Mouse (Mus musculus) embryonic facial prominence, embryonic 13.5 days (tissue): Measurements from ENCODE around the gene Fam178b. TPM values are rescaled to one million over a fixed set of nuclear protein-coding genes. Genes with fewer than 3 reads are reported as not detected.
A peak's percentile ranks its signal among the peaks of the same experiment; 100 is the strongest.
"Not testable (repeated sequence)": the region's sequence is repeated elsewhere in the genome, so short reads cannot be mapped to it uniquely, and the experiment has no call there.

Experiments used
- ATAC-seq: fragments of 200-750 bp; cut with Nextera tagmentation; 2 replicates; pipeline ENCODE4 v1.8.0; 2017; ENCODE audit warnings: low read depth; ENCODE audit not compliant: insufficient number of reproducible peaks, insufficient read depth, low FRiP score, low TSS enrichment
- H3K27ac ChIP-seq: fragments of 300-500 bp; sonication (generic); 2 replicates; pipeline ENCODE4 v1.5.1; 2015; ENCODE audit warnings: moderate library complexity, mild to moderate bottlenecking, inconsistent platforms
- H3K27me3 ChIP-seq: fragments of 300-500 bp; sonication (generic); 2 replicates; pipeline ENCODE4 v1.6.1; 2015; ENCODE audit warnings: mild to moderate bottlenecking, inconsistent platforms
- H3K36me3 ChIP-seq: fragments of 300-500 bp; sonication (generic); 2 replicates; pipeline ENCODE4 v1.6.1; 2015; ENCODE audit warnings: mild to moderate bottlenecking, inconsistent platforms
- H3K4me1 ChIP-seq: fragments of 300-500 bp; sonication (generic); 2 replicates; pipeline ENCODE4 v1.6.1; 2015; ENCODE audit warnings: inconsistent platforms
- H3K4me2 ChIP-seq: fragments of 300-500 bp; sonication (generic); 2 replicates; pipeline ENCODE4 v1.6.1; 2015; ENCODE audit warnings: moderate library complexity, mild to moderate bottlenecking, inconsistent platforms
- H3K4me3 ChIP-seq: fragments of 300-500 bp; sonication (generic); 2 replicates; pipeline ENCODE4 v1.5.1; 2015; ENCODE audit warnings: mild to moderate bottlenecking, inconsistent platforms
- H3K9ac ChIP-seq: fragments of 300-500 bp; sonication (generic); 2 replicates; pipeline ENCODE4 v1.6.1; 2015; ENCODE audit warnings: mild to moderate bottlenecking, inconsistent platforms
- H3K9me3 ChIP-seq: fragments of 300-500 bp; sonication (generic); 2 replicates; pipeline ENCODE4 v1.6.1; 2016; ENCODE audit warnings: inconsistent platforms
- WGBS: fragments of 180-500 bp; shearing (Covaris S2); methylation state at CpG from one replicate; pipeline ENCODE4 v1.1.7; 2015; ENCODE audit warnings: mixed read lengths; 5-methylcytosine and 5-hydroxymethylcytosine counted together
- polyA plus RNA-seq: library from polyadenylated mRNA; unstranded; fragments of >200 nt; fragmentation: Nextera tagmentation; extraction: Ambion mirVana; gene quantifications from 2 replicates; pipeline ENCODE4 v1.2.1, GENCODE M21; 2015

The Fam178b gene
- polyA plus RNA-seq, 1 experiment from 2014 or later = 0.81 TPM

GRCm38 (mm10) chr1:36670256-36670655 is 12.7 kb downstream of the Fam178b start:
- WGBS = 66% methylated on average over 4 of the region's 4 CpGs

GRCm38 (mm10) chr1:36668007-36668406 is 15.0 kb downstream of the Fam178b start:
- H3K36me3 ChIP-seq, H3K4me3 ChIP-seq, H3K9me3 ChIP-seq, H3K27me3 ChIP-seq, H3K4me2 ChIP-seq, H3K27ac ChIP-seq, H3K4me1 ChIP-seq, ATAC-seq, H3K9ac ChIP-seq: not testable (repeated sequence)
- WGBS = 74% methylated on average over 4 of the region's 4 CpGs

More at GRCm38 (mm10) chr1:36670256-36670655, 12.7 kb downstream of the Fam178b start:
- no peak overlapping the region for H3K4me2 ChIP-seq
- no peak overlapping the region for H3K27ac ChIP-seq
- peaks cover 6% of the 10 kb centered on the region for H3K4me1 ChIP-seq
- H3K9me3 ChIP-seq = no peaks in the 10 kb centered on the region
- ATAC-seq = no peak
- H3K9ac ChIP-seq = no peak overlapping the region
- H3K4me3 ChIP-seq = no peak overlapping the region
- H3K36me3 ChIP-seq = no peaks in the 10 kb centered on the region
- no peaks in the 10 kb centered on the region for H3K27me3 ChIP-seq

DNA sequence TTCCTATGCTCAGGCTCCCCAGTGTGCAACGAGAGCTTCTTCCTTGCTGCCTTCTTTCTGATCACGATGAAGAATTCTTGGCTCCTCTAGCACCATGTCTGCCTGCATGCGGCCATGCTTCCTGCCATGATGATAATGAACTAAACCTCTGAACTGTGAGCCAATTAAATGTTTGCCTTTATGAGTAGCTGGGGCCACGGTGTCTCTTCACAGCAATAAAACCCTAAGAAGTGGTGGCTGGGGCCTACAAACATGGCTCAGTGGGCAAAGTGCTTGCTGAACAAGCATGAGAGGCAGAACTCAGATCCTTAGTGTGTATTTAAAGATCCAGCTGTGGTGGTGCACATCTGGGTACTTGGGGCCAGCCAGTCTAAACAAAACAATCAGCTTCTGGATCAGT is 17.0 kb downstream of the Fam178b start:
- H3K4me1 ChIP-seq = no peaks in the 10 kb centered on the region
- no peaks in the 10 kb centered on the region for H3K9me3 ChIP-seq
- H3K4me3 ChIP-seq = no peak overlapping the region
- no peak overlapping the region for H3K9ac ChIP-seq
- no peak overlapping the region for H3K4me2 ChIP-seq
- WGBS = 75% methylated on average over 4 of the region's 4 CpGs
- no peak overlapping the region for H3K27ac ChIP-seq
- ATAC-seq = no peak
- H3K27me3 ChIP-seq = no peaks in the 10 kb centered on the region
- no peaks in the 10 kb centered on the region for H3K36me3 ChIP-seq

GRCm38 (mm10) chr1:36665165-36665723 is 17.7 kb downstream of the Fam178b start:
- no peak for ATAC-seq
- no peak overlapping the region for H3K4me2 ChIP-seq
- H3K9me3 ChIP-seq = no peaks in the 10 kb centered on the region
- no peak overlapping the region for H3K4me3 ChIP-seq
- no peak overlapping the region for H3K27ac ChIP-seq
- 78% methylated on average over 11 of the region's 11 CpGs for WGBS
- no peaks in the 10 kb centered on the region for H3K4me1 ChIP-seq
- no peaks in the 10 kb centered on the region for H3K27me3 ChIP-seq
- no peaks in the 10 kb centered on the region for H3K36me3 ChIP-seq
- H3K9ac ChIP-seq = no peak overlapping the region

- Histone ChIP-seq H3K4me1 (no peaks in the 10 kb centered on the region), H3K4me3 (no peak overlapping the region), H3K9me3 (no peaks in the 10 kb centered on the region), H3K9ac (no peak overlapping the region), H3K4me2 (no peak overlapping the region), H3K36me3 (no peaks in the 10 kb centered on the region), H3K27me3 (no peaks in the 10 kb centered on the region), H3K27ac (no peak overlapping the region)
- no peak for ATAC-seq
- WGBS = 75% methylated on average over 4 of the region's 4 CpGs
Measured at GRCm38 (mm10) chr1:36664457-36664856, 18.5 kb downstream of the Fam178b start.

DNA sequence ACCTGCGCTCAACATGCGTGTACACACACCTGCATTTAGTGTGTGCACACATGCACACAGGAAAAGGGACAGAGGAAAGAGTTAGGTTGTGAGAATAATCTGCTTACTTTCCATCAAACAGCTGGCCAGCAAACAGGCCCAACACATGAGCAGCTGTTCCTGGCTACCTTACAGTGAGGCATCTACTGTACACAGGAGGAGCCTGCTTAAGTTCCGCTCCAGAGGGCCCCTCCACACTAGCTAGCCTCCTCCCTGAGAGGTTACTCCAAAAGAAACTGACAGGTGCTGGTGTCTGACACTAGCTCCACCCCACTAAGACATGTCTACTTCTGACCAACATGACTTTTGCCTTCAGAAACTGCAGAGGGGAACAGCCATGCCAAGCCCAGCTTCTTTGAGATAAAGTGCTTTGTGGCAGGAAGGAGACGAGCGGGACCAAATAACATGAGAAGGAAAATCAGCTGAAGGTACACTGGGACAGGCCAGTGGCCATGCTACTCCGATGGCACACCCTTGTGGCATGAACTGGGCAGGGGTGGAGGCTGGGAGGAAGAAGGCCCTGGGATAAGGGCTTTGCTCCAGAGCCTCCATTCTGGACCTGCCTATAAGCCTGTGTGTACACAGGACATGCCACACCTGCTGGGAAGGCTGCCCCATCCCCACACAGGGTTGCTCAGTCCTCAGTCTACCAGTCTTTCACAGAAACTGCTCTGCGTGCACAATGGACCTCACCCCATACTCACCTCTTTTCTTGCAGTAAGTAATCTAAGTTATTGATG is 24.2 kb downstream of the Fam178b start:
- H3K27ac ChIP-seq = no peak overlapping the region
- WGBS = 76% methylated on average over 7 of the region's 7 CpGs
- H3K27me3 ChIP-seq = no peaks in the 10 kb centered on the region
- no peaks in the 10 kb centered on the region for H3K36me3 ChIP-seq
- no peaks in the 10 kb centered on the region for H3K4me1 ChIP-seq
- no peak overlapping the region for H3K4me3 ChIP-seq
- no peaks in the 10 kb centered on the region for H3K9me3 ChIP-seq
- no peak for ATAC-seq
- no peak overlapping the region for H3K4me2 ChIP-seq
- no peak overlapping the region for H3K9ac ChIP-seq

GRCm38 (mm10) chr1:36657658-36658415 is 25.1 kb downstream of the Fam178b start:
- Histone ChIP-seq H3K9ac (no peak overlapping the region), H3K9me3 (no peaks in the 10 kb centered on the region; the same call in 1 of the 2 replicates), H3K4me3 (no peak overlapping the region), H3K27ac (no peak overlapping the region), H3K36me3 (no peaks in the 10 kb centered on the region), H3K4me2 (no peak overlapping the region), H3K27me3 (no peaks in the 10 kb centered on the region), H3K4me1 (no peaks in the 10 kb centered on the region)
- 72% methylated on average over 4 of the region's 4 CpGs for WGBS
- no peak for ATAC-seq

DNA sequence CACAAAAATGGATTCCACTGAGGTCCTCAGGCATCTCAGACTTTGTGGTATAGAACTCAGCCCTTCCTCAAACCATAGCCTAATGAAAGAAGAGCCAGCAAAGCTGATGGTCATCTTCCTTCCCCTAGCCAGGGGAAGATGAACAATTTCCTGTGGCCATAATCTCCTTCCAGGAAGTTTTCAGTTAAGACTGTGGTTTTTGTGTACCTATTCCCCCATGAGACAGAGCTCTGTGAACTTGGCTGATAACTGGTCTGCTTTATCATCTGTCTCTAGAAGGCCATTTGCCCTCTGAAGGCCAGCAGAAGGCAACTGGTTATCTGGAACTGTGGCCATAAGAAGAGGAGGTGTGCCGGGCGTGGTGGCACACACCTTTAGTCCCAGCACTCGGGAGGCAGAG is 26.8 kb downstream of the Fam178b start:
- no peaks in the 10 kb centered on the region for H3K4me1 ChIP-seq
- H3K4me2 ChIP-seq = no peak overlapping the region
- 88% methylated on average over 3 of the region's 3 CpGs for WGBS
- ATAC-seq = no peak
- H3K4me3 ChIP-seq = no peak overlapping the region
- H3K9ac ChIP-seq = no peak overlapping the region
- H3K27ac ChIP-seq = no peak overlapping the region
- H3K27me3 ChIP-seq = no peaks in the 10 kb centered on the region
- no peaks in the 10 kb centered on the region; the same call in 1 of the 2 replicates for H3K9me3 ChIP-seq
- no peaks in the 10 kb centered on the region for H3K36me3 ChIP-seq

- Histone ChIP-seq H3K27ac (no peak overlapping the region), H3K9me3 (no peaks in the 10 kb centered on the region; the same call in 1 of the 2 replicates), H3K4me3 (no peak overlapping the region), H3K36me3 (no peaks in the 10 kb centered on the region), H3K4me2 (no peak overlapping the region), H3K9ac (no peak overlapping the region), H3K4me1 (no peaks in the 10 kb centered on the region), H3K27me3 (no peaks in the 10 kb centered on the region)
- ATAC-seq = no peak
- WGBS = 90% methylated on average over 5 of the region's 5 CpGs
Measured at GRCm38 (mm10) chr1:36655039-36655438, 27.9 kb downstream of the Fam178b start.

- no peak overlapping the region for H3K4me2 ChIP-seq
- H3K9ac ChIP-seq = no peak overlapping the region
- H3K4me1 ChIP-seq = no peaks in the 10 kb centered on the region
- WGBS = 67% methylated on average over 5 of the region's 5 CpGs
- no peaks in the 10 kb centered on the region for H3K36me3 ChIP-seq
- H3K27ac ChIP-seq = no peak overlapping the region
- H3K9me3 ChIP-seq = no peaks in the 10 kb centered on the region
- H3K4me3 ChIP-seq = no peak overlapping the region
- no peaks in the 10 kb centered on the region for H3K27me3 ChIP-seq
- ATAC-seq = no peak
Measured at GRCm38 (mm10) chr1:36647631-36648030, 35.4 kb downstream of the Fam178b start.

DNA sequence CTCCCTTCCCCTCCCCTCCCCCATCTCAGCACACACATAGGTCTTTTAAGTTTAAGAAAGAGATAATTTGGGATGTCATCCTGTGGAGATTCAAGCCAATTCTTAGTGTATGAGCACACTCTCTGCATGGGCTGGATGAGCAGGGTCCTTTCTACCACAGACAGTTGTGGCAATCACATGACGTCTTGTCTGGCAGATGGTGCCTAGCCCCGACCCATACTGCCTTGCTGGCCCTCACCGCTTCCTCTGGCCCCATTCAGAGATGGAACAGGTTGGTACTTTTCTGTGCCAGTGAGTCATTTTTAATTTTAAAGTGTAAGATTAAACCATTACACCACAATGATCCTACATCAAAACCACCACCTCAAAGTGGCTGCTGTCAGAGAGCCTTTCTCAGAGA is 36.7 kb downstream of the Fam178b start:
- Histone ChIP-seq H3K27ac (no peak overlapping the region), H3K4me2 (no peak overlapping the region), H3K4me1 (no peaks in the 10 kb centered on the region), H3K27me3 (no peaks in the 10 kb centered on the region), H3K36me3 (no peaks in the 10 kb centered on the region), H3K9ac (no peak overlapping the region), H3K9me3 (no peaks in the 10 kb centered on the region), H3K4me3 (no peak overlapping the region)
- WGBS = 45% methylated on average over 3 of the region's 3 CpGs
- ATAC-seq = no peak

DNA sequence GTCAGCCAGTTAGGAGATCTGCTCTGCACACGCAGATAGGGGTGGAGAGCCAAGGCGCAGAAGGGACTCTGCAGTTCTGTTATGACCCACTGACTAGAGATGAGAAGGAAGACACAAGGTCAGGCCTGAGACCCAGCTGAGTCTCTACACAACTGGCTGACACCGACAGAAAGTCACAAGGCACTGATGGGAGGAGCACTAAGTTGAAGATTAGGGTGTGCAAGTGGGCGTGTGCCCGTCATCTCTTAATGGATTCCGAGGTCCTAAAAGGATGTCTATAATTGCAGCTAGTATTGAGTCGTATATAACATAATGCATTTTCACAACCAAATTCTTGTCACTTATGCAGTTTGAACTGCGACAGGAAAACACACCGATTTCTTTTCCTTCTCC is 38.4 kb downstream of the Fam178b start:
- Histone ChIP-seq H3K4me3 (no peak overlapping the region), H3K4me1 (no peaks in the 10 kb centered on the region), H3K27me3 (no peaks in the 10 kb centered on the region), H3K36me3 (no peaks in the 10 kb centered on the region), H3K9me3 (no peaks in the 10 kb centered on the region), H3K4me2 (no peak overlapping the region), H3K27ac (no peak overlapping the region), H3K9ac (0 out of 2 replicates have a peak overlapping the region, but pooled peaks have one; percentile 3)
- 85% methylated on average over 9 of the region's 9 CpGs for WGBS
- ATAC-seq = no peak
